Mouse (Mus musculus) midbrain, embryonic 11.5 days (tissue): ENCODE data around the gene Slc43a1. TPM values are rescaled to one million over a fixed set of nuclear protein-coding genes. Genes with fewer than 3 reads are reported as not detected.

ENCODE experiments used
- ATAC-seq: fragments of 200-750 bp; cut with Nextera tagmentation; 2 replicates; pipeline ENCODE4 v1.8.0; 2017; ENCODE audit warnings: moderate TSS enrichment, moderate library complexity; ENCODE audit not compliant: low FRiP score
- DNase-seq: peaks from one replicate; pipeline ENCODE4 v3.0.0; 2015; ENCODE audit warnings: low spot score; ENCODE audit errors: missing footprints
- H3K27ac ChIP-seq: fragments of 300-500 bp; sonication (generic); 2 replicates; pipeline ENCODE4 v1.5.1; 2014; ENCODE audit warnings: low read depth, low read length
- H3K27me3 ChIP-seq: fragments of 300-500 bp; sonication (generic); 2 replicates; pipeline ENCODE4 v1.6.1; 2014; ENCODE audit warnings: mild to moderate bottlenecking, low read length, moderate library complexity, mixed read lengths; ENCODE audit not compliant: control insufficient read depth, insufficient read depth
- H3K36me3 ChIP-seq: fragments of 300-500 bp; sonication (generic); 2 replicates; pipeline ENCODE4 v1.6.1; 2014; ENCODE audit warnings: mild to moderate bottlenecking, low read length, moderate library complexity, mixed read lengths; ENCODE audit not compliant: control insufficient read depth, insufficient read depth
- H3K4me1 ChIP-seq: fragments of 300-500 bp; sonication (generic); 2 replicates; pipeline ENCODE4 v1.6.1; 2014; ENCODE audit warnings: low read length; ENCODE audit not compliant: control insufficient read depth, insufficient read depth
- H3K4me2 ChIP-seq: fragments of 300-500 bp; sonication (generic); 2 replicates; pipeline ENCODE4 v1.6.1; 2014; ENCODE audit warnings: mild to moderate bottlenecking, moderate library complexity
- H3K4me3 ChIP-seq: fragments of 300-500 bp; sonication (generic); 2 replicates; pipeline ENCODE4 v1.5.1; 2014; ENCODE audit warnings: low read depth, low read length
- H3K9ac ChIP-seq: fragments of 300-500 bp; sonication (generic); 2 replicates; pipeline ENCODE4 v1.6.1; 2014; ENCODE audit warnings: low read length
- H3K9me3 ChIP-seq: fragments of 300-500 bp; sonication (generic); 2 replicates; pipeline ENCODE4 v1.6.1; 2016; ENCODE audit warnings: low read length; ENCODE audit not compliant: control insufficient read depth
- WGBS: fragments of 180-500 bp; shearing (Covaris S2); extraction: QIAGEN DNeasy Blood & Tissue Kit; methylation state at CpG from one replicate; pipeline ENCODE4 v1.1.7; 2014; 5-methylcytosine and 5-hydroxymethylcytosine counted together
- polyA plus RNA-seq: library from polyadenylated mRNA; unstranded; fragments of >200 nt; fragmentation: Nextera tagmentation; extraction: Ambion mirVana; gene quantifications from 2 replicates; pipeline ENCODE4 v1.2.1, GENCODE M21; 2014

The Slc43a1 gene
- polyA plus RNA-seq = 16.3 and 18.6 TPM in 2 replicates

GRCm38 (mm10) chr2:84838593-84838949 lies at the start of gene Slc43a1:
TSS of gene Slc43a1 (plus strand) at chr2:84838850.
- Histone ChIP-seq H3K27me3 (peaks cover 19% of the 10 kb centered on the region), H3K4me1 (peaks cover 14% of the 10 kb centered on the region), H3K9me3 (no peaks in the 10 kb centered on the region), H3K36me3 (no peaks in the 10 kb centered on the region), H3K4me3 (peak within 1 kb of the TSS; percentile 60), H3K4me2 (peak within 1 kb of the TSS; percentile 95), H3K27ac (no peak within 1 kb of the TSS), H3K9ac (peak within 1 kb of the TSS; percentile 83)
- DNase-seq = no peak
- 22% methylated on average over 10 of the region's 10 CpGs for WGBS
- ATAC-seq = no peak

GRCm38 (mm10) chr2:84790418-84790817 lies 48.2 kb upstream of the Slc43a1 start:
- no peak for ATAC-seq
- Histone ChIP-seq H3K4me1 (no peaks in the 10 kb centered on the region), H3K9me3 (no peaks in the 10 kb centered on the region), H3K4me2 (no peak overlapping the region), H3K9ac (no peak overlapping the region), H3K36me3 (no peaks in the 10 kb centered on the region), H3K27me3 (no peaks in the 10 kb centered on the region), H3K27ac (no peak overlapping the region), H3K4me3 (no peak overlapping the region)
- 57% methylated on average over 9 of the region's 9 CpGs for WGBS
- no peak for DNase-seq

- ATAC-seq = no peak
- Histone ChIP-seq H3K4me2 (no peak overlapping the region), H3K9ac (no peak overlapping the region), H3K4me1 (no peaks in the 10 kb centered on the region), H3K9me3 (no peaks in the 10 kb centered on the region), H3K27me3 (no peaks in the 10 kb centered on the region), H3K27ac (no peak overlapping the region), H3K36me3 (no peaks in the 10 kb centered on the region), H3K4me3 (no peak overlapping the region)
- WGBS = 87% methylated on average over 3 of the region's 3 CpGs
- no peak for DNase-seq
Measured at GRCm38 (mm10) chr2:84792516-84792915, 46.1 kb upstream of the Slc43a1 start.

- H3K4me2 ChIP-seq = no peak overlapping the region
- H3K9me3 ChIP-seq = no peaks in the 10 kb centered on the region
- WGBS = 100% methylated on average over 3 of the region's 3 CpGs
Measured at GRCm38 (mm10) chr2:84793154-84793553, 45.5 kb upstream of the Slc43a1 start.

GRCm38 (mm10) chr2:84793871-84794270 lies 44.8 kb upstream of the Slc43a1 start:
- H3K4me2 ChIP-seq = no peak overlapping the region
- H3K27ac ChIP-seq = no peak overlapping the region
- no peaks in the 10 kb centered on the region for H3K27me3 ChIP-seq
- H3K4me1 ChIP-seq = no peaks in the 10 kb centered on the region; the same call in 1 of the 2 replicates
- 88% methylated on average over 3 of the region's 3 CpGs for WGBS
- ATAC-seq (no peak), DNase-seq (no peak)
- H3K4me3 ChIP-seq = no peak overlapping the region
- H3K36me3 ChIP-seq = no peaks in the 10 kb centered on the region
- no peaks in the 10 kb centered on the region for H3K9me3 ChIP-seq
- H3K9ac ChIP-seq = no peak overlapping the region

More at GRCm38 (mm10) chr2:84793154-84793553, 45.5 kb upstream of the Slc43a1 start:
- Histone ChIP-seq H3K4me3 (no peak overlapping the region), H3K27ac (no peak overlapping the region), H3K9ac (no peak overlapping the region), H3K36me3 (no peaks in the 10 kb centered on the region), H3K4me1 (no peaks in the 10 kb centered on the region; the same call in 1 of the 2 replicates), H3K27me3 (no peaks in the 10 kb centered on the region)
- ATAC-seq (no peak), DNase-seq (no peak)

GRCm38 (mm10) chr2:84797833-84798492 lies 40.7 kb upstream of the Slc43a1 start:
- Histone ChIP-seq H3K27ac (peak overlapping the region; percentile 32; the same call in 1 of the 2 replicates), H3K4me2 (peak overlapping the region; percentile 76), H3K9me3 (no peaks in the 10 kb centered on the region), H3K36me3 (no peaks in the 10 kb centered on the region), H3K4me1 (peaks cover 2% of the 10 kb centered on the region; the same call in 1 of the 2 replicates), H3K9ac (peak overlapping the region; percentile 62), H3K4me3 (peak overlapping the region; percentile 48), H3K27me3 (no peaks in the 10 kb centered on the region)
- peak; percentile 99 for DNase-seq
- peak; percentile 79 for ATAC-seq
- 9% methylated on average over 13 of the region's 13 CpGs for WGBS

- Histone ChIP-seq H3K27me3 (no peaks in the 10 kb centered on the region), H3K9ac (peak within 1 kb of the TSS; percentile 62), H3K36me3 (no peaks in the 10 kb centered on the region), H3K4me1 (peaks cover 2% of the 10 kb centered on the region; the same call in 1 of the 2 replicates), H3K9me3 (no peaks in the 10 kb centered on the region), H3K4me3 (peak within 1 kb of the TSS; percentile 48), H3K4me2 (peak within 1 kb of the TSS; percentile 76), H3K27ac (peak within 1 kb of the TSS; percentile 32; the same call in 1 of the 2 replicates)
- WGBS = under 1% methylated on average over 21 of the region's 21 CpGs
- DNase-seq (peak; percentile 98), ATAC-seq (peak; percentile 79)
Measured at GRCm38 (mm10) chr2:84798493-84798921, 40.1 kb upstream of the Slc43a1 start, which contains the start of gene Ube2l6. TSS of gene Ube2l6 (plus strand) at chr2:84798828.

- no peaks in the 10 kb centered on the region for H3K36me3 ChIP-seq
- peak overlapping the region; percentile 48 for H3K4me3 ChIP-seq
- peak overlapping the region; percentile 76 for H3K4me2 ChIP-seq
- H3K9me3 ChIP-seq = no peaks in the 10 kb centered on the region
- peak overlapping the region; percentile 62 for H3K9ac ChIP-seq
- DNase-seq = peak; percentile 93
- peaks cover 2% of the 10 kb centered on the region; the same call in 1 of the 2 replicates for H3K4me1 ChIP-seq
- ATAC-seq = peak; percentile 74
- WGBS = under 1% methylated on average over 15 of the region's 16 CpGs
- H3K27ac ChIP-seq = peak overlapping the region; percentile 32; the same call in 1 of the 2 replicates
- H3K27me3 ChIP-seq = no peaks in the 10 kb centered on the region
Measured at GRCm38 (mm10) chr2:84799041-84799561, 39.5 kb upstream of the Slc43a1 start.

- no peak overlapping the region for H3K27ac ChIP-seq
- no peak overlapping the region for H3K4me3 ChIP-seq
- ATAC-seq = no peak
- peaks cover 2% of the 10 kb centered on the region; the same call in 1 of the 2 replicates for H3K4me1 ChIP-seq
- WGBS = 86% methylated on average over 4 of the region's 4 CpGs
- no peaks in the 10 kb centered on the region for H3K27me3 ChIP-seq
- peak; percentile 17 for DNase-seq
- no peak overlapping the region for H3K9ac ChIP-seq
- no peaks in the 10 kb centered on the region for H3K36me3 ChIP-seq
- H3K9me3 ChIP-seq = no peaks in the 10 kb centered on the region
- no peak overlapping the region for H3K4me2 ChIP-seq
Measured at GRCm38 (mm10) chr2:84800304-84800703, 38.3 kb upstream of the Slc43a1 start.
